Mouse (Mus musculus) lung, postnatal 0 days (tissue): ENCODE data around the gene Tmprss9. TPM values are rescaled to one million over a fixed set of nuclear protein-coding genes. Genes with fewer than 3 reads are reported as not detected.
A peak's percentile ranks its signal among the peaks of the same experiment; 100 is the strongest.

Experiments
- ATAC-seq: fragments of 200-750 bp; cut with Nextera tagmentation; 2 replicates; pipeline ENCODE4 v1.8.0; 2017; ENCODE audit warnings: moderate library complexity
- DNase-seq: peaks from one replicate; pipeline ENCODE4 v3.0.0-alpha.2; 2016; ENCODE audit warnings: low spot score
- H3K27ac ChIP-seq: fragments of 300-500 bp; sonication (generic); 2 replicates; pipeline ENCODE4 v1.5.1; 2014; ENCODE audit warnings: antibody characterized with exemption, mild to moderate bottlenecking, low read length, mixed read lengths
- H3K27me3 ChIP-seq: fragments of 300-500 bp; sonication (generic); replicated peaks from 2 replicates; pipeline ENCODE4 v1.6.1; 2014; ENCODE audit warnings: low read length, mixed read lengths; ENCODE audit not compliant: insufficient read depth
- H3K36me3 ChIP-seq: fragments of 300-500 bp; sonication (generic); 2 replicates; pipeline ENCODE4 v1.6.1; 2014; ENCODE audit warnings: low read length, mixed read lengths; ENCODE audit not compliant: insufficient read depth
- H3K4me1 ChIP-seq: fragments of 300-500 bp; sonication (generic); 2 replicates; pipeline ENCODE4 v1.6.1; 2014; ENCODE audit warnings: antibody characterized with exemption, low read depth, low read length, mixed read lengths; ENCODE audit not compliant: insufficient read depth
- H3K4me2 ChIP-seq: fragments of 300-500 bp; sonication (generic); replicated peaks from 2 replicates; pipeline ENCODE4 v1.6.1; 2014; ENCODE audit warnings: low read depth, mild to moderate bottlenecking, low read length, moderate library complexity, mixed read lengths
- H3K4me3 ChIP-seq: fragments of 300-500 bp; sonication (generic); 2 replicates; pipeline ENCODE4 v1.5.1; 2014; ENCODE audit warnings: low read depth, low read length
- H3K9ac ChIP-seq: fragments of 300-500 bp; sonication (generic); replicated peaks from 2 replicates; pipeline ENCODE4 v1.6.1; 2014; ENCODE audit warnings: low read depth, mild to moderate bottlenecking
- H3K9me3 ChIP-seq: fragments of 300-500 bp; sonication (generic); 2 replicates; pipeline ENCODE4 v1.6.1; 2016; ENCODE audit warnings: low read length, mixed read lengths
- CTCF ChIP-seq: IDR thresholded peaks from 2 replicates; pipeline ENCODE4 v1.5.1; 2016; ENCODE audit warnings: antibody characterized with exemption, mild to moderate bottlenecking
- EP300 ChIP-seq: IDR thresholded peaks from 2 replicates; pipeline ENCODE4 v1.6.1; 2016; ENCODE audit warnings: antibody characterized with exemption, mild to moderate bottlenecking, control low read depth
- WGBS: fragments of 180-500 bp; shearing (Covaris S2); extraction: QIAGEN DNeasy Blood & Tissue Kit; methylation state at CpG from one replicate; pipeline ENCODE4 v1.1.7; 2014; 5-methylcytosine and 5-hydroxymethylcytosine counted together
- polyA plus RNA-seq: library from polyadenylated mRNA; unstranded; fragments of >200 nt; fragmentation: Nextera tagmentation; extraction: Ambion mirVana; gene quantifications from 2 replicates; pipeline ENCODE4 v1.2.1, GENCODE M21; 2015

Tmprss9 gene
- polyA plus RNA-seq, 1 experiment from 2014 or later, result not detected

- Histone ChIP-seq H3K9me3 (no peaks in the 10 kb centered on the region), H3K36me3 (no peaks in the 10 kb centered on the region), H3K4me1 (peaks cover 17% of the 10 kb centered on the region), H3K27ac (peak overlapping the region; percentile 94), H3K9ac (peak overlapping the region; percentile 56), H3K27me3 (no peaks in the 10 kb centered on the region), H3K4me2 (peak overlapping the region; percentile 93), H3K4me3 (peak overlapping the region; percentile 58)
- peak; percentile 47 for ATAC-seq
- DNase-seq, result peak; percentile 96
- under 1% methylated on average over 48 of the region's 48 CpGs for WGBS
- TF ChIP-seq EP300, result no peak
- TF ChIP-seq CTCF, result peak; percentile 93
Observed at GRCm38 (mm10) chr10:80928586-80929298, 57.1 kb downstream of the Tmprss9 start.

- Histone ChIP-seq H3K36me3 (no peaks in the 10 kb centered on the region), H3K27me3 (no peaks in the 10 kb centered on the region), H3K4me2 (peak within 1 kb of the TSS; percentile 93), H3K9me3 (no peaks in the 10 kb centered on the region), H3K4me1 (peaks cover 17% of the 10 kb centered on the region), H3K9ac (peak within 1 kb of the TSS; percentile 86), H3K4me3 (peak within 1 kb of the TSS; percentile 88), H3K27ac (peak within 1 kb of the TSS; percentile 94)
- DNase-seq (peak; percentile 100), ATAC-seq (peak; percentile 90)
- TF ChIP-seq CTCF (no peak), EP300 (0 out of 2 replicates have a peak, but pooled peaks have one; percentile 45)
- under 1% methylated on average over 56 of the region's 56 CpGs for WGBS
Observed at GRCm38 (mm10) chr10:80929299-80930226, 57.9 kb downstream of the Tmprss9 start, which contains the start of gene Gadd45b. TSS of gene Gadd45b (plus strand) at chr10:80930073.

GRCm38 (mm10) chr10:80930361-80931152 is 58.9 kb downstream of the Tmprss9 start:
- peak overlapping the region; percentile 68; the same call in 1 of the 2 replicates for H3K27ac ChIP-seq
- peak; percentile 50 for DNase-seq
- peak; percentile 3; the same call in 1 of the 2 replicates for ATAC-seq
- H3K9ac ChIP-seq, result peak overlapping the region; percentile 86
- H3K4me3 ChIP-seq, result peak overlapping the region; percentile 88
- no peaks in the 10 kb centered on the region for H3K36me3 ChIP-seq
- H3K4me1 ChIP-seq, result peaks cover 21% of the 10 kb centered on the region
- TF ChIP-seq EP300 (no peak), CTCF (no peak)
- under 1% methylated on average over 44 of the region's 45 CpGs for WGBS
- H3K27me3 ChIP-seq, result no peaks in the 10 kb centered on the region
- H3K9me3 ChIP-seq, result no peaks in the 10 kb centered on the region
- peak overlapping the region; percentile 81 for H3K4me2 ChIP-seq

GRCm38 (mm10) chr10:80931153-80931671 is 59.6 kb downstream of the Tmprss9 start:
- Histone ChIP-seq H3K4me1 (peaks cover 28% of the 10 kb centered on the region), H3K27me3 (no peaks in the 10 kb centered on the region), H3K9ac (peak overlapping the region; percentile 86), H3K4me2 (peak overlapping the region; percentile 81), H3K4me3 (peak overlapping the region; percentile 88), H3K36me3 (no peaks in the 10 kb centered on the region), H3K9me3 (no peaks in the 10 kb centered on the region), H3K27ac (0 out of 2 replicates have a peak overlapping the region, but pooled peaks have one; percentile 43)
- no peak for ATAC-seq
- no peak for TF ChIP-seq EP300
- 11% methylated on average over 11 of the region's 14 CpGs for WGBS
- peak; percentile 12 for DNase-seq

GRCm38 (mm10) chr10:80931695-80932094 is 60.0 kb downstream of the Tmprss9 start:
- H3K4me1 ChIP-seq, result peaks cover 32% of the 10 kb centered on the region
- ATAC-seq, result no peak
- H3K4me3 ChIP-seq, result peak overlapping the region; percentile 88

More at GRCm38 (mm10) chr10:80931695-80932094, 60.0 kb downstream of the Tmprss9 start:
- WGBS, result 5% methylated on average over 25 of the region's 26 CpGs
- Histone ChIP-seq H3K4me2 (peak overlapping the region; percentile 81), H3K9me3 (no peaks in the 10 kb centered on the region), H3K36me3 (no peaks in the 10 kb centered on the region), H3K27me3 (no peaks in the 10 kb centered on the region), H3K27ac (no peak overlapping the region), H3K9ac (peak overlapping the region; percentile 86)
- TF ChIP-seq EP300, result no peak
- no peak for TF ChIP-seq CTCF
- peak; percentile 8 for DNase-seq
